Mouse (Mus musculus): ENCODE data around the gene Gm9844. TPM values are rescaled to one million over a fixed set of nuclear protein-coding genes. Genes with fewer than 3 reads are reported as not detected.

The Gm9844 gene
- polyA plus RNA-seq, 1 experiment from 2014 or later, result 19.5 TPM

DNA sequence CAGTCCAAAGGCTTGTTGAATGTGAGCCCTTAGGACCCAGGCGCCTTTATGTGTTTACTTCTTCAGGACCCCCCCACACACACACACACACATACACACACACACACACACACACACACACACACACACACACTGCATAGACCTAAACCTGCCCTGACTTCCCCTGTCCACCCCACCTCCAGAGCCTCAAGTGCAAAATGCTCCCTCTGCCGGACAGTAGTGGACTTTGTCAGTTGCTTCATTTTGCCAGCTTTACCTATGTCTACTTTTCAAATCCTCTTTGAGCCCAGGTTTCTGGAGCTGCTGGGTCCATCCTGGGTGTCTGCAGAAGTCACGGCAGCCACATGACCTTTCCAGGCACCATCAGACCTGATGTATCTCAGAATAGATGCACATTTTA lies 42.9 kb downstream of the Gm9844 start:
- Histone ChIP-seq H3K27ac (peak overlapping the region; percentile 83; the same call in 1 of the 2 replicates), H3K4me3 (peak overlapping the region; percentile 81), H3K36me3 (peaks cover 20% of the 10 kb centered on the region), H3K9ac (peak overlapping the region; percentile 79), H3K4me2 (replicated peaks) (peak overlapping the region; percentile 90), H3K4me1 (peaks cover 54% of the 10 kb centered on the region), H3K27me3 (no peaks in the 10 kb centered on the region), H3K9me3 (no peaks in the 10 kb centered on the region)
- ATAC-seq (ENCODE audit: low FRiP score, low read depth), result no peak
- 23% methylated on average over 3 of the region's 3 CpGs for WGBS

DNA sequence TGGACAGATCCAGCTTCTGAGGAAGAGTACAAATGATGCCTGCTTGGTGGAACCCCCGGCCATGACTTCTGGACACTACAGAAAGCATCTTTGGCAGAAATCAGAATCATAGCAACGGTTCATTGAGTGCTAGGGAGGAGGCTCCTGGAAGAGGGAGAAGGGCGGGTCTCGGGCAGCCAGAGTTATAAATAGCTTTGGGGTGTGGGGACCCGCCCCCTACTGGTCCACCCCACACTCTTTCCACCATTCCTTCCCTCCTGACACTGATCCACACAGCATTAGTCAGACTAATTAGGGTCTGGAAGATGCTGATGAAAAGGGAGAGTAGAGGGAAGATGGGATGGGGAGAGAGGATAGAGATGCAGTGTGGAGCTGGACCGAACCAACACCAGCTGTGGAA lies 44.5 kb downstream of the Gm9844 start:
- H3K4me3 ChIP-seq, result peak overlapping the region; percentile 32
- peaks cover 32% of the 10 kb centered on the region for H3K36me3 ChIP-seq
- peak overlapping the region; percentile 86 for H3K27ac ChIP-seq
- peaks cover 54% of the 10 kb centered on the region for H3K4me1 ChIP-seq
- ATAC-seq (ENCODE audit: low FRiP score, low read depth), result no peak
- H3K9me3 ChIP-seq, result no peaks in the 10 kb centered on the region
- WGBS, result 23% methylated on average over 6 of the region's 6 CpGs
- H3K9ac ChIP-seq, result peak overlapping the region; percentile 57
- peak overlapping the region; percentile 90 for H3K4me2 ChIP-seq (replicated peaks)
- H3K27me3 ChIP-seq, result no peaks in the 10 kb centered on the region

DNA sequence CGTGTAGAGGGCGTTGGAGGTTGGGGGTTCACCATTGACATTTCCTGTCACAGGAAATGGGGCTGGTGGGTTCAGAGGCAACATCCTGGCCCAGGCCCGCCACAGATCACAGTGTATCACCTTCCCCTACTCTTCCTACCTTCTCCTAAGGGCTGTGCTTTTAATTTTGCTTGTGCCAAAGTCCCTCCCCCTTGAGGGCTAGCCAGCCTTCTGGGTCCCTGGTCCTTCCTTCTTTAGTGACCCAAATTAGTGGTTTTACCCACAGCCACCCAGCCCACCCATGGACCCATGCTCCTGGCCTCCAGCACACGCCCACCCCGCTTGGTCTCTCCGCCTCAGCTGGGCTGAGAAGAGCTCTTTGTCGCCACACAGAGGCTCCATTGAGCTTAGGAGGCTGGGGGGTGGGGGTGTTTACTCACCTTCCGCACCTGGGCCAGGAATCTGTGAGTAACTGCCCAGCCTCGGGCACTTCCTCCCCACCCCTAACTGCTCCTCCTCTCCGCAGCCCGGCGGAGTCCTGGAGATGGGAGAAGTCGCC lies 45.3 kb downstream of the Gm9844 start:
- H3K9me3 ChIP-seq, result no peaks in the 10 kb centered on the region
- H3K4me1 ChIP-seq, result peaks cover 49% of the 10 kb centered on the region
- peak overlapping the region; percentile 86 for H3K27ac ChIP-seq
- 13% methylated on average over 13 of the region's 13 CpGs for WGBS
- no peaks in the 10 kb centered on the region for H3K27me3 ChIP-seq
- H3K4me2 ChIP-seq (replicated peaks), result peak overlapping the region; percentile 90
- peak overlapping the region; percentile 32 for H3K4me3 ChIP-seq
- peak; percentile 10; the same call in 1 of the 2 replicates for ATAC-seq (ENCODE audit: low FRiP score, low read depth)
- peaks cover 40% of the 10 kb centered on the region for H3K36me3 ChIP-seq
- H3K9ac ChIP-seq, result peak overlapping the region; percentile 57

Other genes starting within 250 kb of the Gm9844 start
- 7.9 and 10.2 TPM in 2 replicates for gene Lypd3, start 225.7 kb upstream of the Gm9844 start, polyA plus RNA-seq (2015; fragmentation: Nextera tagmentation; extraction: Ambion mirVana)
- not detected in 2 replicates for gene Tex101, start 185.5 kb upstream of the Gm9844 start, polyA plus RNA-seq (2015; fragmentation: Nextera tagmentation; extraction: Ambion mirVana)
- gene BC049730, start 153.0 kb upstream of the Gm9844 start, polyA plus RNA-seq (2015; fragmentation: Nextera tagmentation; extraction: Ambion mirVana), result not detected in 2 replicates
- not detected in 2 replicates for gene Gm4763, start 135.3 kb upstream of the Gm9844 start, polyA plus RNA-seq (2015; fragmentation: Nextera tagmentation; extraction: Ambion mirVana)
- gene Cd177, start 101.9 kb upstream of the Gm9844 start, polyA plus RNA-seq (2015; fragmentation: Nextera tagmentation; extraction: Ambion mirVana), result not detected in 2 replicates
- 0.39 TPM in 1 of 2 replicates, not detected in the other for gene Ceacam10, start 85.0 kb upstream of the Gm9844 start, polyA plus RNA-seq (2015; fragmentation: Nextera tagmentation; extraction: Ambion mirVana)
- gene Lypd4, start 7.7 kb downstream of the Gm9844 start, polyA plus RNA-seq (2015; fragmentation: Nextera tagmentation; extraction: Ambion mirVana), result not detected in 2 replicates
- gene Dmrtc2, start 7.8 kb downstream of the Gm9844 start, polyA plus RNA-seq (2015; fragmentation: Nextera tagmentation; extraction: Ambion mirVana), result not detected in 2 replicates
- 2,528 and 2,568 TPM in 2 replicates for gene Rps19, start 22.2 kb downstream of the Gm9844 start, polyA plus RNA-seq (2015; fragmentation: Nextera tagmentation; extraction: Ambion mirVana)
- gene Cd79a, start 35.2 kb downstream of the Gm9844 start, polyA plus RNA-seq (2015; fragmentation: Nextera tagmentation; extraction: Ambion mirVana), result 0.45 and 0.86 TPM in 2 replicates
- 131 and 132 TPM in 2 replicates for gene Arhgef1, start 40.7 kb downstream of the Gm9844 start, polyA plus RNA-seq (2015; fragmentation: Nextera tagmentation; extraction: Ambion mirVana)
- not detected in 2 replicates for gene Gm4881, start 82.3 kb downstream of the Gm9844 start, polyA plus RNA-seq (2015; fragmentation: Nextera tagmentation; extraction: Ambion mirVana)
- 138 and 146 TPM in 2 replicates for gene Rabac1, start 110.5 kb downstream of the Gm9844 start, polyA plus RNA-seq (2015; fragmentation: Nextera tagmentation; extraction: Ambion mirVana)
- 0.59 and 1.3 TPM in 2 replicates for gene Atp1a3, start 143.7 kb downstream of the Gm9844 start, polyA plus RNA-seq (2015; fragmentation: Nextera tagmentation; extraction: Ambion mirVana)
- gene Grik5, start 210.1 kb downstream of the Gm9844 start, polyA plus RNA-seq (2015; fragmentation: Nextera tagmentation; extraction: Ambion mirVana), result 8.5 and 10.2 TPM in 2 replicates
- 36.3 and 37.8 TPM in 2 replicates for gene Zfp574, start 210.4 kb downstream of the Gm9844 start, polyA plus RNA-seq (2015; fragmentation: Nextera tagmentation; extraction: Ambion mirVana)